Mouse (Mus musculus) kidney, adult 18-20 months (tissue): ENCODE results near the gene Stac3.

Source experiments
- DNase-seq: peaks from one replicate; pipeline ENCODE4 v3.0.0; 2021

Stac3 gene

DNA sequence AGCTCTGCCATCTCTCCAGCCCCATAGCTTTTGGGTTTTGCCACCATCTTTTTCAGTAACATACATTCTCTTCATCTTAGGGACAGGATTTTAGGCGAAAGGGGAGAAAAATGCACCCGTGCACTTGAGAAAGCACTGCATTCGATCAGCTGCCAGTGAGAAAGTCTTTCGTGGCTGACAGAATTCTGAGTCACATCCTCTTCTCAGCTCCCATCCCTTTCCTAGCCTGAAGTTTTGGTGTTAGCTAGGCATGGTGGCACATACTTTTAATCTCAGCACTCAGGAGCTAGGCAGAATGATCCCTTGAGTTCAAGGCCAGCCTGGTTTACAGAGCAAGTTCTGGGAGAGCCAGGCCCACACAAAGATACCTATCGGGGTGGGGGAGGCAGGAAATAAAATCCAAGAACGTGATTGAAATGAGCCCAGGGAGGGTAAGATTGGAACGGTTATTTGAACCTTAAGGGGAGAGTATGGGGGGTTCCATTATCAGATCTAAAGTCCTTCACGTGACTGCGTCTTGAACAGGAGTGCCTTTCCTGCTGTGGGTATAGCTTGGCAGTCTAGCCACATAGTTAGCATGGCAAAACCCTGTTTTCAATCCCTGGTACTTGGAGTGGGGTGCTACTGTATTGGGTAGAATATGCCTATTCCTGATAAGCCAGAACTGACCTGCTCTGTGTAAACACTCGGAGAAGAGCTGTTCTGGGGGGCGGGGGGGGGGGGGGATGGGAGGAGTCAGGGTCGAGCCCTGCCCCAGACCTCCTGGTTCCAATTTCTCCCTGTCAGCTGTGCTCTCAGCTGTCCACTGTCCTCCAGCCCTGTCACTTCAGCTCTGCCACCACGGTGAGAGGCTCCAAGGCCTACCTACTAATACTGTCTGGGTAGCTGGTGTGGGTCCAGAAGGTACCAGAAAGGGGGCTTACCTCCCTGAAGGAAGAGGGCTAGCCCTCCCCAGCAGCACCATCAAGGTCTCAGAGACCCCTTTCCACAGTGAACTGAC, at the start of gene Stac3:
Gene Stac3, plus strand, starts transcription at position 793 of the 1,000 bp plus-strand sequence.
- no peak for DNase-seq

- DNase-seq, result no peak
Observed at GRCm38 (mm10) chr10:127453701-127454100, 47.8 kb upstream of the Stac3 start.

- DNase-seq, result no peak
Observed at GRCm38 (mm10) chr10:127462411-127463096, 38.9 kb upstream of the Stac3 start.

DNA sequence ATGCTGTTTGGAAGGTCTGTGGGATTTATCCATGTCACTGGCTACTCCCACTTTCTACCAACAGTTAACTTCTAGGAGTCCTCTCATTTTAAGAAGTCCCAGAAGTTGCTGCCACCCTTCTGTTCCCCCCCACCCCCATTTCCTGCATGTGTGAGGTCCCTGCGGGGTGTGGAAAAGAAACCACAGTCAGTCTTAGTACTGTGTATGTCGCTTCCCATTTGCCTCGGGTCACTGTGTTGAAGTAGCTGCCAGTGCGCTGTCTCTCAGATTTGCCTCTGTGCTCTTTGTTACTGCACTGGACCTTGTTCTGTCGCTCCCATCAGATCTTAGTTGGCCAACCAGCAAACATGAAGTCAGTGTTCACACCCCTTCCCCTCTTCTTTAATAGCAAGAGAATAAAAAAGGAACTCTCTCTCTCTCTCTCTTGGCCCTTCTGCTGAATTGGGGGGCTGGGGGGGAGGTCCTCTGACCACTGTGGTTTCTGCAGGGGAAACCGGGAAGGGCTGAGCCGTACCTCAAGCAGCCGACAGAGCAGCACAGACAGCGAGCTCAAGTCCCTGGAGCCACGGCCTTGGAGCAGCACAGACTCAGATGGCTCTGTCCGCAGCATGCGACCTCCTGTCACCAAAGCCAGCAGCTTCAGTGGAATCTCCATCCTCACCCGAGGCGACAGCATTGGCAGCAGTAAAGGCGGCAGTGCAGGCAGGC, 30.1 kb upstream of the Stac3 start:
- no peak for DNase-seq

DNA sequence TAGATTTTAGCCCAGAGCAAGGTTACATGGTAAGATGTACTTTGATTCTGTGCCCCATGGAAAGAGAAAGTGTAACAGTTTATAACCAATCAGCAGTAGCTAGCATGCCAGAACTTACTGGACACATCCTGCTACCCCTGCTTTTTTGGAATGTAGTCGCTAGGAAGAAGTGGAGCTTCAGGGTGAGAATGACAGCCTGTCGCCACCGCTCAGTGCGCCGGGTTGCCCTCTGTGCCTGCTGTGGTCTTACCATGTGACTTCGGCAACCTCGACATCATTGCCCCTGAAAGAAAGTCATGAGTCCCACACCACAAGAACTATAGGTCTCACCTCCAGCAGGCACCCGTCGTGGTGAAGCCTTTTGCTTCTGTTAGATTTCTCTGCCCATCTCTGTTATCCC, 28.8 kb upstream of the Stac3 start:
- DNase-seq, result no peak

- no peak for DNase-seq
Observed at GRCm38 (mm10) chr10:127475175-127475574, 26.3 kb upstream of the Stac3 start.

- DNase-seq, result no peak
Observed at GRCm38 (mm10) chr10:127476541-127476940, 24.9 kb upstream of the Stac3 start.

DNA sequence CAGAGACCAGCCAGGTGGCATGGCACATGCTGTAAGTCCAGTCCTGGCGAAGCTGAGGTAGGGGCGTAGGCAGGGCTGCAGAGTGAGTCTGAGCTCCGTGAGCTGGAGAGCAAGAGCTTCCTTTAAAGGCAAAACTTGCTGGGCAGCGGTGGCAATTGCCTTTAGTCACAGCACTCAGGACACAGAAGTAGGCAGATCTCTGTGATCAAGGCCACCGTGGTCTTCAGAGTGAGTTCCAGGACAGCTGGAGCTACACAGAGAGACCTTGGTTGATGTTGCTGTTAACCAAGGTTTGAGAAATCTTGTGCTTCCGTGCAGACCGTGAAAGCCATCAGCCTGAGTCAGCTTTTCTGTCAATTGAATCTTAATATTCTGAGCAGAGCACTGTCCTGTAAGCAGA, 24.2 kb upstream of the Stac3 start:
- no peak for DNase-seq

DNA sequence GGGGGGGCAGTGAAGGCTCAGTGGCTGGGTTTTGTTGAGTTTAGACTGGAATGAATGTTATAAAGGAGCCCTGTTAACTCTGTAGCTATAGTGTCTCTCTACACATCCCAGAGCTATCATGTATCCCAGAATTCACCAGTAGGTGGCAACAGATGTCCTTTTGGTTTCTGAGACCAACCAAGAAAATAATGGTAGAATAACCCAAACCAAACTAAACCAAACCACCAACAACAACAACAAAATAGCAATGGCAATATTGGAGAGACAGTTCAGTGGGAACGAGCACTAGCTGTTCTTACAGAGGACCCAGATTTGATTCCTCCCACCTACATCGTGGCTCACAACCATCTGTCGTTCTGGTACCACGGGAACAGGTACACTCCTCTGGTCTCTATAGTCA, 22.4 kb upstream of the Stac3 start:
- DNase-seq, result no peak

DNA sequence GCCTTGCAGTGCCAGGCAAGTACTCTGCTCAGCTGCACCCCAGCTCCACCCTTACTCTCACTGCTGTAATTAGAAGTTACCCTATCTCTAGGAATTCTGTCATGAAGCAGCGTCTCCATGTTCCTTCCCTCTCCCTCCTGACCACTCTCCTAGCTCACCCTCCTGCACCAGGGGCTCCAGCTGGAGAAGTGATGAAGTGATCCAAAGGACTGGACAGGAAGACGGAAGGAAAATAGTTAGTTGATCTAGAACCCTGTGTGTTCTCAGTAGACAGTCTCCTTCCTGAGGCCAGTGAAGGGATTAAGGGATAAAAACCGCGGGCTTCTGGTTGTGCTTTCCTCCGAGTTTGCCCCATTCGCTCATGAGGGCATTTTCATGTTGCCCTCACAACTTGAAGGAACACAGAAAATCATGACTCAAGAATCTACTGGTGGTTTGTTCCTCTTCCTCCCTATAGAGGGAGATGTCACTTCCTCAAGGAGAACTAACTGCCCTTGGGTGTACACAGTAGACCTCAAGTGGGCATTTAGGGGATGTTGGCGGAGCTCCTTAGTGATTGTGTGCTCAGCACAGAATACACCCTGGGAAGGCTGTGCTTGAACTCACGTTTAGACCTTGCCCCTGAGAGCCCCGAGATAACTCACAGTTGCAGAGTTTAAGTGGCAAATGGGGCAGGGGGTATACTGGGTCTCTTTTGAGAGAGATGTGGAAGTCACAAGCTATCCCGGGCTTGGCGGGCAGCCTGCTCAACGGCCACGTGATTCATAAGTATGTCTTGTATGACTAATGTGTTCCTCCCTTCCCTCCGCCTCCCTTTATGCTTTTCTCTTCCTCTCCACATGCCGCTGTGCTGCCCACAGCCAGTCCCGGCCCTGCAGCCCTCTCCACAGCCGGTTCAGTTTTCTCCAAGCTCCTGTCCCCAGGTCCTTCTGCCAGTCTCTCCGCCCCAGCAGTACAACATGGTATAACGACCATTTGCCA, 20.4 kb upstream of the Stac3 start:
- DNase-seq, result peak; percentile 35

DNA sequence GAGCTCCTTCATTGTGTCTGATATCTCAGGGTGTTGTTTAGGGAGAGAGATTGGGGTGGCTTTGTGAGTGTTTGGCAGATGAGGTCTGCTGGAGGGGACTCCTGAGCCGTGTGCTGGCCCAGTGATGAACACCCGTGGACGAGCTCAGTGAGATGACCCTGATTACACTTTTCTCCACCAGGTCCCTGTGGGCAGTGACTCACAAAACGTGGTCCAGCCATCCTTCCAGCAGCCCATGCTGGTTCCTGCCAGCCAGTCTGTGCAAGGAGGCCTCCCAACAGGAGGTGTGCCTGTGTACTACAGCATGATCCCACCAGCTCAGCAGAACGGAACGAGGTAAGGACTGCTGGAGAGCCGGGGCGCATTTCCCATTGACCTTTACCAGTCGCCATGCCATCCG, 16.3 kb upstream of the Stac3 start:
- no peak for DNase-seq

DNA sequence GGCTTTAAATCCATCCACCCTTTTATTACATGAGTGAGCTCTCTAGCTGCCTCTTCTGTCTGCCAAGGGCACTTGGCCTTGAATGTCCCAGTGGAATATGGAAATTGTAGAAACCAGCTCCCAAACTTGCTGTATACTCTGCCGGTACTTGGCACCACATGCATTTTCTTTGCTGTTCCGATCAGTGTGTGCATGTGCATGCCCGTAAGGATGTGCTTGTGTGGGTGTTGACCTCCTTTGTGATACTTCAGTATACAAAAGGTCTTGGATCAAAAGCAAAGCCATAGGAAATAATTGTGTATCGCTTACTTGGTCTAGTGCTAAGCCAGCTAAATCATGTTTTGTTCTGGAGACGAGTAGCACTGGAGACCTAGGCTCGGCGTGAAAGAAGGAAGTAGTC, 12.6 kb upstream of the Stac3 start:
- no peak for DNase-seq

DNA sequence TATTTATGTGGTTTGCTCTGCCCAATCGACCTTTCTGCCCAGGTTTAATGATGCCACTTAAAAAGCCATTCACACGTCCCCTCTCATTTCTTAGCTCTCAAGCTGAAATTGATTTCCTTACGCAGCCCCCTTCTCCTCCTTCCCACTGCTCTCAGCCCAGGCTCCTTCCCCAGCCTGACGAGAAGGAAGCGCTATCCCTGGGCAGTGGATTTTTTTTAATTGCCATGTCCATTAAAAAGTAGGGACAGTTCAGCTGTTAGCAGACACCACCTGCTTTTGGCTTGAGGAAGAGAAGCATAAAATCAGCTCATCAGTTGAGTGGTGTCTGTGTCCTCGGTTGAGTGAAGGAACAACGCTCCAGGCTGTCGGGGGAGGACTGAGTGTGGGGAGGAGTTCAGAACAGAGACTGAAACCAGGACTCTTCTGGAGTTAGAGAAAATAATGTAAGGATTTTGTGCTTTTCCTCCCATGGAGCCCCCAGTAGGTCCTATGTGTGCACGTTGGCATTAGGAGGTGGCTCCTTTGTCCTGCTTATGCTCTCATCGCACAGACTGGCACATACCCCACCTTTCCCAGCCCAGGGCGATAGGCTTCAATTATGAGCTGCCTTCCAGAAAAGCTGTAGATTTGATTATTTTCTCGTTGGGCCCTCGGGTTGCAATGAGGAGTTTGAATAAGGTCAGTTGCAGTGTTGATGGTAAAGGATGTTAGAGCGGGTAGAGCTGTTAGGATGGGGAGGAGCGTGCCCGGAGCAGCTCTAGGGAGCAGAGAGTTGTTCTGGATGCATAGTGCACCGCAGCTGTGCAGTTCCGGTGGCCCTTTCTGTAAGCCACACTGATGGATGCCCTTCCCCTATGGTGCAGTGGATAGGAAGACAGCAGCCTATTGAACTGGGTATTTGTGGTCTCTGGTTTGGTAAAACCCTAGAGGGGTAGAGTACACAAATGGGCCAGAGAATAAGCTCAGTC, 11.0 kb upstream of the Stac3 start:
- DNase-seq, result no peak

- no peak for DNase-seq
Observed at GRCm38 (mm10) chr10:127491128-127491512, 10.4 kb upstream of the Stac3 start.

DNA sequence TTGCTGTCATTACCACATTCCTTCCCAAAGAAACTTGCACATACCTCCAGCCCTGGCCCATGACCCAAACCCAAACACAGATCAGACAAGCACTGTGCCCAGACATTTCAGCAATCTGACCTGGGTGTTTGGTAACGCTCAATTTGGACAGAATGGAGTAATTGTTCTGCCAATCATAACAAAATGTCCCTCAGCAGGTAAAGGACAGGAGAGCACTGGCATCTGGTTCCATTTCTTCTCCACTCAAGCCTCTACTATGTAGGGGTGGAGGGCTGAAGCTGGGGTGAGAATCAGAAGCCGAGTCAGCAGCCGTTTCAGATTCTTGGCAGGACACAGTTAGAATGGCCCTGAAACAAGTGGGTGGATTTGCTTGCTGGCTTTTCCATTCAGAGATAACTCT, 9.4 kb upstream of the Stac3 start:
- DNase-seq, result no peak

- no peak for DNase-seq
Observed at GRCm38 (mm10) chr10:127496156-127496555, 5.3 kb upstream of the Stac3 start.

DNA sequence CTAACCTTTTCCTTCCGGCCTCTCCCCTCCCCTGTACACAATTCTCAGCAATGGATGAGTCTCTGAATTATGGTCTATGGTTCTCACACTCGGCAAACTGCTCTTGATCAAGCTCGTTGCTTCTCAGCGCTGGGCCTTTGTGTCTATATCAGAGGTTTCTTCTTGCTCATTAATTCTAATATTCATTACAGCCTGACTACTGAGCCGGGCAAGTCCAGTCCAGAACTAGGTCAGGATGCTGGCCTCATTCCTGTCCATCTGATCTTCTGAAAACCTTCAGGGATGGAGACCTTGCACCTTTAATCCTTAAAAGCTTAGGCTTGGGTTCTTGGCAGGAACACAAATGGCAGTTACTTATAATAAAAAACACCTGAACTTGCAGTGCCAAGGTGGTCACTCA, 2.0 kb upstream of the Stac3 start:
- no peak for DNase-seq

GRCm38 (mm10) chr10:127500042-127500441, 1.4 kb upstream of the Stac3 start:
- no peak for DNase-seq

DNA sequence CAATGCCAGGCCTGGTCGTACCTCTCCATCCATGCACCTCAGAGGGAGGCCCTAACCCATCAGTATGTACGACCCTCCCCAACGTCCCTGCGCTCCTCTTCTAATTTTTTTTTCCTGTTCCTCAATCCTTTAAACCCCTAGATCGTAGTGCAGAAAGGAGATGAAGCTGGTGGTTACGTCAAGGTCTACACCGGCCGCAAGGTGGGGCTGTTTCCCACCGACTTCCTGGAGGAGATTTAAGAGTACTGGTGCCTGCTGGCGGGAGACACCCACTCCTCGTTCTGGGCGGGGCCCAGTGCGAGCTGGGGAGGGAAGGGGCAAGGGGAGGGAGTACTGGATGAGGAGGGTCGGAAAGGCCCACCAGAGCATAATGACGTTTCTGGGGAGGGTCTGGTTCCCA, 6.8 kb downstream of the Stac3 start:
- peak; percentile 80 for DNase-seq

DNA sequence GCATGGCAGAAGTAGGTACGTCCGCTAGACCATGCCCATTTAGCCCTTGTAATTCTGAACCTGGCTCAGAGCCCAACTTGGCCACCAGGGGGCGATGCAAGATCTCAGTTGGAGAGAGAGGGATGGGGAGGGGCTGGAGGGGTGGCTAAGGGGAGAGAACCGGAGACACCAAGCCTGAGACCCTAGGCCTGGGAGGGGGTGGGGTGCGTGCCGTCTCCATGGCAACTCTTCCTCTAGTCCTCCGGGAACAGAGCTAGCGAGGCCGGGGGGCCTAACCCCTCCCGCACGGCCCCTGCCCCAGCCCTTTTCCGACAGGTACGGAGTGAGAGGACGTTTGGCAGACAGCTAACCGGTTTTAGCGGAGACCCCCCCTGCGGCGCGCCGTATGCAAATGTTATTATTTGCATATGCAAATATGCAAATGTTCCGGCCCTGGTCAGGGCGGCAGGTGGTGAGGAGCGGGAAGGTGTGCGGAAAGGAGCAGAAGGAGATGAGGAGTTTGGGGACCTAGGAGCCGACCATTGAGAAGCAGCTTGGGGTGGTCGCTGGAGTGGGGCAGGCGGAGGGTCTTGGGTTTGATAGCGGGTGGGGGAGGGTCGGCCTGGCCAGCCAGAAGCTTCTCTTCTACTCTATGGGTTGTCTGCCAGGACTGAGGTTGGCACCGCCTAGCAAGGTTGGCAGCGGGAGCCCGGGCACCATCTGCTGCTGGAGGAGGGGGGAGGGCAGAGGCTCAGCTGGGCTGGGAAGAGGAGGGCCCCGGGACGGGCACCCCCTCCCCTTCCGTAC, 7.8 kb downstream of the Stac3 start:
- peak; percentile 88 for DNase-seq
